Mouse (Mus musculus) bone marrow, adult 2 months (tissue): Measurements from ENCODE around the gene Vsig10.

ENCODE experiments used
- CTCF ChIP-seq: fragments of 200-500 bp; IDR thresholded peaks from 2 replicates; pipeline ENCODE4 v1.5.1; 2011; ENCODE audit warnings: low read length, control low read depth; ENCODE audit not compliant: control insufficient read depth, insufficient read depth
- POLR2A ChIP-seq: fragments of 200-500 bp; IDR thresholded peaks from 2 replicates; pipeline ENCODE4 v1.6.1; 2011; ENCODE audit warnings: low read depth, mild to moderate bottlenecking, control low read depth, low read length, borderline replicate concordance; ENCODE audit not compliant: control insufficient read depth

DNA sequence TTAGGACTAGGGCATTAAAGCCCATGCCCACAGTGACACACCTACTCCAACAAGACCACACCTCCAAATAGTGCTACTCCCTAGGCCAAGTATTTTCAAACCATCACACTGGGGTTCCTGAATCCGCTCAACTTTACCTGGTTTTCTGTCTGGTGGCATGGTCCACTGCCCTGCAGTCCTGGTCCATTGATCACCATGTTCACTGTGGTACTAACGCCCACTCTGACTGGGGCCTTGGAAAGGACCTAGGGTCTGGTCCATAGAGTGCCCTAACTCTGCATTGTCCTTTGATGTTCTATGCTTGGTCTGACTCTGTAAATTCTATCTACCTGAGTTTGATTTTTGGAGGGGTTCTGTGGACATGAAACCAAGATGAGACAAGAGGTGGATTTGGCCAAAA lies 29.0 kb downstream of the Vsig10 start:
- TF ChIP-seq CTCF = no peak
- TF ChIP-seq POLR2A = no peak
